Mouse (Mus musculus) R1 (cell line): ENCODE data around the gene Rfx5.

ENCODE experiments used
- DNase-seq: peaks from one replicate; pipeline ENCODE4 v3.0.0-alpha.2; 2018; ENCODE audit warnings: low read depth, low spot score

Rfx5 gene

DNA sequence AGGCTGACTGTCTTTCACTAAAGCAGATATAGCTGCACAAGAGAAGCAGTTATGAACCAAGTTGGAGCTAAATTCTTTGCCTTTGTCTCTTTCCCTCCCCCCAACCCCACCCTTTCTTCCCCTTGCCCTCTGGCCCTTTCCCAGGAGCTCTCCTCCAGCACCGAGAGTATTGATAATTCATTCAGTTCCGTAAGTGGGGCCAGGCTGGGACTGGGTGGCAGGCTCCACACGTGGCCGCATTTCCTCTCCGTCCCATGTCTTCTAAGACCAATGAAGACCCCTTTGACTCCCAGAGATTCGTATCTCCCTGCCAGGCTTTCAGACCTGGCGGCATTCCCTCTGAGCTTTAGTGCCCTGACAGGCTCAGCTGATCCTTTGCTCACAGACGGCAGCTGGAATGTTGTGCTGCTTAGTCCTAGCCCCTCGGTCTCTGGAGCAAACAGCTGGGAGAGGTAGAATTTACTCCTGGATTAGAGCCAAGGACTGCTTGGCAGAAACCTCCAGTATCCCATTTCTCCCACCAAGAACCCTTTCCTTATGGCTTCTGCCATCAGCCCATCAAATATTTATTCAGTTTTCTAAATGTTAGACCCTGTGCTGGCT is 35.4 kb downstream of the Rfx5 start:
- DNase-seq, result peak; percentile 46

DNA sequence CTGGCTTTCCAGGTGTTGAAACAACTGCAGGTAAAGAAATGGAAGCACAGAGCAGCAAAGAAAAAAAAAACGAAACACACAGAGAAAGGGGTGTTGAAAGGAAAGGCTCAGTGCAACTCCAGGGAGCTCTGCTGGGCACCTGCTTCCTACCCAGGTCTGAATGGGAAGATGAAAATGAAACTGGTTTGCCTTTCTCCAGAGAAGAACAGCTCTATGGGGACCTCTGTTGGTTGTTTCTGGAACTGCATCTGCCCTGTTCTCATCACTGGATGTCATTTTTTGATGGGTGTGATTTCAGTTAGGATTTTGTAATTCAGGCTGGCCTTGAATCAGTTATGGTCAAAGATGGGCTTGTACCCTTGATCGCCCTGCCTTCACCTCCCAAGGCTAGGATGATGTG is 43.1 kb downstream of the Rfx5 start:
- peak; percentile 66 for DNase-seq

DNA sequence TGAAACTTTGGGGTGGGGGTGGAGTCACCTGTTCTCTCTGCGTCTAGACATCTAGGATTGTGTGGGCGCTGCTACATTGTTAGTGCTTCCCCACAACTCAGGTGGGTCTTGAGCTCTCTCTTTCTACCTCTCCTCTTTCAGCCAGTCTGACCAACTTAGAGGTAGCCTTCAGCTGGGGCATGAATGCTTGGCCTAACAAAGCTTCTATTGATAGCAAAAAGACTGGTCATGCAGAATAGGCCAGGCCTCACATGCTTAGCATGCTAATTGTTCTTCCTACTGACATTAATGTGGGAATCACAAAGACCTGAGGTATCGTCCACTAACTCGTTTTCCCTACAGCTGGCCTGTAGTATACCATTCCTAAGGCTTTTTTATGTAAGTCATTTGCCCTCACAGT is 48.7 kb downstream of the Rfx5 start:
- DNase-seq, result no peak

- no peak for DNase-seq
Observed at GRCm38 (mm10) chr3:95003273-95003672, 49.4 kb downstream of the Rfx5 start.

- no peak for DNase-seq
Observed at GRCm38 (mm10) chr3:95005651-95006050, 51.8 kb downstream of the Rfx5 start.

GRCm38 (mm10) chr3:95007706-95008105 is 53.8 kb downstream of the Rfx5 start:
- no peak for DNase-seq

DNA sequence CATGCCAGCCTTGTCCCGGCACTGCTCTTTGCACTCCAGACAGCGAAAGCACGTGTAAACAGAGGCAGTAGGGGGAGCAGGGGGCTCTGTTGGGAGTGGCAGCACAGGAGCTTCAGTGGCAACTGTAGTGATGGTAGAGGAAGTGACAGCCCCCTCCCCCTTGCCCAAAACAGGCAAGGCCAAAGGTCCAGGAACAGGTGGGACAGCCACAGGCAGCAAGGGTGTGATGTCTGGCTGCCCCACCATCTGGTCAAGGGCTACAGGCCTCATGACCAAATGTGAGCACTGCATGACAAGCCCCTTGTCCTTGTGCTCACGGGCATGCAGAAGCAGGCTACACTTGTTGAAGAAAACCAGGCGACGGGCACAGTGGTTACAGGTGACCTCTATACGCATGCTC is 56.5 kb downstream of the Rfx5 start:
- no peak for DNase-seq
